In the genomic region with DNA sequence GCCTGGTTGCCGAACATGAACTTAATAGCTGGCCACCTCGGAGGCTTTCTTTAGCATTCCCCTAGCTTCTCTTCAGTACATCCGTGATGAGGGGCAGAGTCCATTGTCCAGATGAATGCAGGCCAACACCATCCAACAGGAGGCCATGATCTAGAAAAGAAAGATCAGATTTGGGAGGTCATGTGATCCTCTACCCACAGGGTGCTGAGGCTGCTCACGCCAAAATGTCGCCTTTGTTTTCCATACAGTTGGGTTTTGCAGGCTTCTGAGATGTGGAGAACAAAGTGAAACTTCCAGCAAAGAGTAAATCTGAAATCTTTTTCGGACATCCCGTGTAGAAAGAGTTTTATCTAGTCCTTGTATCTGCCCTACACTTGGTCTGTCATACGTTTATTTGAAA, we compare ENCODE assay signal across 20 mouse cellular contexts. TPM values are rescaled to one million over a fixed set of nuclear protein-coding genes. Genes with fewer than 3 reads are reported as not detected.
DNase-seq lines count a peak whose midpoint lies in the region; ATAC-seq and TF ChIP-seq lines count a peak whose summit lies in the region.
"Had no signal": no experiment of that assay in that cellular context is flagged by ENCODE, and none has a peak within 500 bp of the region (broad histone marks: within the 10 kb centered on the region; RNA-seq: fewer than 3 reads in every experiment).

No protein-coding gene starts in this region.

- H3K4me1 ChIP-seq in G1E (ENCODE audit: insufficient read depth, low read depth, low read length): peaks cover 45% of the 10 kb centered on the region
- peaks cover 24 to 25% of the 10 kb centered on the region in 2 experiments for H3K4me1 ChIP-seq in liver, embryonic 14.5 days (replicated peaks; ENCODE audit: control insufficient read depth in 2 of 2, insufficient read depth in 2 of 2, low read length in 1 of 2)
- H3K4me1 ChIP-seq: intestine, embryonic 15.5 days had no signal

- peak overlapping the region; percentile 82; the same call in 1 of the 2 replicates for H3K27ac ChIP-seq in layer of hippocampus, adult 2 months
- H3K27ac ChIP-seq in liver, embryonic 14.5 days: peak overlapping the region; percentile 25; the same call in 1 of the 2 replicates
- H3K27ac ChIP-seq: embryonic facial prominence, embryonic 12.5 days; intestine, embryonic 15.5 days had no signal

- no peak for ATAC-seq in G1E (ENCODE audit: extremely low read depth, insufficient number of reproducible peaks, low FRiP score, poor library complexity, severe bottlenecking)
- ATAC-seq in liver, embryonic 14.5 days (ENCODE audit: insufficient read depth): no peak
- ATAC-seq: forebrain, embryonic 16.5 days; hindbrain, embryonic 16.5 days; intestine, embryonic 15.5 days had no signal

- H3K4me3 ChIP-seq in layer of hippocampus, adult 2 months: no peak overlapping the region
- H3K4me3 ChIP-seq in G1E (ENCODE audit: low read depth, low read length): peak overlapping the region; percentile 52; the same call in 1 of the 2 replicates
- H3K4me3 ChIP-seq in liver, embryonic 14.5 days (ENCODE audit: insufficient read depth in 1 of 2, low read depth in 2 of 2, low read length in 2 of 2): peak overlapping the region; percentile 8 to 20; a peak in 2 of 4 replicates
- H3K4me3 ChIP-seq: embryonic facial prominence, embryonic 12.5 days; intestine, embryonic 15.5 days; midbrain, embryonic 10.5 days had no signal

- H3K36me3 ChIP-seq in G1E (replicated peaks): no peaks in the 10 kb centered on the region
- H3K36me3 ChIP-seq in liver, embryonic 14.5 days (replicated peaks; ENCODE audit: control insufficient read depth, insufficient read depth, low read depth): no peaks in the 10 kb centered on the region
- H3K36me3 ChIP-seq: embryonic facial prominence, embryonic 12.5 days; intestine, embryonic 15.5 days; midbrain, embryonic 10.5 days had no signal

- 0 out of 2 replicates have a peak, but pooled peaks cover 2% of the 10 kb centered on the region for H3K9me3 ChIP-seq in G1E (replicated peaks)
- no peaks in the 10 kb centered on the region for H3K9me3 ChIP-seq in liver, embryonic 14.5 days (ENCODE audit: control insufficient read depth, low read length)
- H3K9me3 ChIP-seq: embryonic facial prominence, embryonic 12.5 days; intestine, embryonic 15.5 days had no signal

- no peak overlapping the region; the same call in 1 of the 2 replicates for H3K9ac ChIP-seq in liver, embryonic 14.5 days (replicated peaks)
- H3K9ac ChIP-seq: embryonic facial prominence, embryonic 12.5 days; intestine, embryonic 15.5 days had no signal

- no peaks in the 10 kb centered on the region for H3K27me3 ChIP-seq in G1E (ENCODE audit: insufficient read depth, low read length)
- no peaks in the 10 kb centered on the region for H3K27me3 ChIP-seq in liver, embryonic 14.5 days (ENCODE audit: control insufficient read depth, insufficient read depth, low read length)
- H3K27me3 ChIP-seq: embryonic facial prominence, embryonic 12.5 days; intestine, embryonic 15.5 days had no signal

- peak overlapping the region; percentile 63 for H3K4me2 ChIP-seq in liver, embryonic 14.5 days (ENCODE audit: low read depth)
- H3K4me2 ChIP-seq: embryonic facial prominence, embryonic 12.5 days; intestine, embryonic 15.5 days had no signal

- peak; percentile 60 for DNase-seq in heart, adult 11 months
- DNase-seq in heart, postnatal 25 days (ENCODE audit: low spot score): no peak
- DNase-seq in layer of hippocampus, adult 2 months (ENCODE audit: low spot score in 2 of 2): no peak
- DNase-seq in layer of hippocampus, adult 9-10 months (ENCODE audit: low spot score): no peak
- DNase-seq in G1E (ENCODE audit: low spot score): no peak
- no peak for DNase-seq in liver, embryonic 14.5 days (ENCODE audit: low read depth in 3 of 3, low spot score in 3 of 3)
- DNase-seq in left cerebral cortex, adult 9 months (ENCODE audit: low spot score in 2 of 2): no peak
- no peak for DNase-seq in urinary bladder, postnatal 25 days (ENCODE audit: low spot score)
- DNase-seq: adrenal gland, adult 2 months; cerebellum, adult 11 months; cerebellum, postnatal 10 days; gastrocnemius, postnatal 25 days; heart, postnatal 36 days; kidney, postnatal 10 days; thymus, postnatal 14 days had no signal

- WGBS in liver, embryonic 14.5 days (ENCODE audit: insufficient replicate concordance): 43% methylated on average over 8 of the region's 8 CpGs

- TF ChIP-seq EP300 in liver, embryonic 14.5 days (IDR thresholded peaks at IDR 0.05; ENCODE audit: low read depth): no peak

- intact Hi-C loops in heart, postnatal 25 days (cut with DNase I): no loop called here

- no peak for TF ChIP-seq CTCF in layer of hippocampus, adult 2 months (conservative IDR thresholded peaks at IDR 0.05)
- no peak for TF ChIP-seq CTCF in G1E (IDR thresholded peaks at IDR 0.05; ENCODE audit: low read depth, low read length)
- no peak for TF ChIP-seq CTCF in liver, embryonic 14.5 days (IDR thresholded peaks at IDR 0.05; ENCODE audit: low read depth)

RNA-seq across cellular contexts. Expression of a gene that starts 55.2 kb away (rescaled TPM):
- 10 to 100 TPM; 57.4 to 60.3 TPM for total RNA-seq in heart, postnatal 25 days (2021)
- total RNA-seq in layer of hippocampus, adult 2 months (2021): 100 to 1,000 TPM; 430 to 443 TPM
- total RNA-seq in G1E (2014; fragmentation: Nextera tagmentation) (185 and 216 TPM in 2 replicates), G1E (2017) (65.6 and 79.0 TPM in 2 replicates)
- 4.8 and 5.6 TPM in 2 replicates for polyA plus RNA-seq in G1E (2012)
- polyA plus RNA-seq in liver, embryonic 14.5 days (2012; rRNA removed): 3.9 and 5.7 TPM in 2 replicates
- polyA plus RNA-seq in liver, embryonic 14.5 days (2014; fragmentation: Nextera tagmentation; extraction: Ambion mirVana): 9.9 and 11.4 TPM in 2 replicates
